Mouse (Mus musculus) testis, postnatal 10 days (tissue): ENCODE measurements at regions not wholly inside any gene's neighbourhood (a gene's known extent, or its start where the extent isn't known, plus 50 kb on each side); places are given as distances from the start of the nearest gene placed in this dataset.
A peak's percentile ranks its signal among the peaks of the same experiment; 100 is the strongest.

Source experiments
- DNase-seq: peaks from one replicate; pipeline ENCODE4 v3.0.0; 2021; ENCODE audit warnings: low spot score

DNA sequence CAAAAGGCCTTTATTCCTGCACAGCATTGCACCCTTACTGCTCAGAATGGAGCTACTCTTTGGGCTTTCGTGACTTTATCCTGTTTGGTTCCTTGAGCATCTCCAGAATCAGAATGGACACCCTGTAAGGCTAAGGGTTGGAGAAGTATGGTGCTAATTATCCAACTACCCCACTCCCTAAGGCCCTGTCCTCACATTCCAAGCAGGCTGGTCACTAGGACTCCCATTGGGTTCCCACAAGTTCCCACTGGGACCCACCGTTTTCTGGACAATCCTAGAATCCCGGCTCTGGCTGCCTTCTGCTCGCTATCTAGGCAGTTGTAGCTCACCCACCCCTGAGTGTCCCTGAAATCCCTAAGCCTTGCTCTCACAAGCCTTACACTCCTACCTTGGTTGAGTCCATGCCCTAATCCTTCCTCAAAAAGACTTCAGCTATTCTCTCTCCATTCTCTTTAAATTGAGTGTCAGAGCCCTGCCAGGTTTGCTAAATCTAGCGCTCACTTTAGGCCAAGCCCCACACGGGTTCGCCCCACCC, 146.1 kb downstream of the Efcab1 start:
- peak; percentile 44 for DNase-seq

- DNase-seq: peak; percentile 81
These were observed 146.8 kb downstream of the Efcab1 start for GRCm38 (mm10) chr16:15052924-15053793.

DNA sequence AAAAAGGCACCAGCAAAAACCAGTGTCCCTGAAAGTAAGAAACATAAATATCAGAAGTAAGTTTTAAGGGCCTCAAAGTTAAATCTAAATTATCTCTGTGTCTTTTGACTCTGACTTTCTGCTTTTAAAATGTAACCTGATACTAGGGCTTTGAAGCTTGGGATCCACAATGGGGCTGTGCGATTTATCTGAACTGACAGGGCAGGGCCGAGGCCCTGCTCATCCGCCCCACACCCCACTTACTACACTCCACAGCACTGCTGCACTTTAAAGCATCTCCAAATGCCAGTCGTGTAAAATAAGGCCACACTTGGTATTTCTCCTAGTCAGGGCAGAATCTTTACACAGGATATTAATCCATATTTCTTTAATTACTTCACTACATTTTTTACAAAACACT, 147.4 kb downstream of the Efcab1 start:
- DNase-seq: no peak

DNA sequence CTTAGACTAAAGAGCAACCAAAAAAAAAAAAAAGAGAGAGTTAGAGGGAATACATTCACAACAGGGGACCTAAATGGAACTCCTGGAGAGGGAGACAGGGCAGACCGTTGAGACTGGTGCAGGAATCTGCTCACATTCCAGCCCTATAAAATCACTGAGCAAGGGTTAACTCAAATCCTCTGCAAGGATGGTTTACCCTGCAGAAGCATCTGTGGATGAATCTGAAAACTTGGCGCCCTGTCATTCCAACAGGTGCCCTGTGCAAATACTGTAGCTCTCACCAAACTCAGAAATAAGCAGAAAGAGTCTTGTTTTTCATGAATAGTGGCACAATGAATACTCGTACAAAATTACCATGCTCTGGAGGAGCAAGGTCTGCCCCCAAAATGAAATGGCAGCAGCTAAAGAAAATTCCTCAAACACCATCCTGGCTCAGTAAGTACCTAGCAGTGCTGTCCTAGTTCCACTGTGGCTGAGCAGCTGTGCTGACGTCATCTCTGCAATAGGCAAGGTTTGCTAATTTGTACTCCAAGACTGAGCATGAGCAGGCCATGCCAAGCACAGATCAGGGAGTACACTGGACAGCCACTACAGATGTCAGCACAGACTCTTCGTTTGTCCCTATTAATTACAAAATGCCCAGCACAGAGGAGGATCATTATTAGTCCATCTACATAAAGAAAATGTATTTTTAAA, 148.0 kb downstream of the Efcab1 start:
- DNase-seq: no peak

DNA sequence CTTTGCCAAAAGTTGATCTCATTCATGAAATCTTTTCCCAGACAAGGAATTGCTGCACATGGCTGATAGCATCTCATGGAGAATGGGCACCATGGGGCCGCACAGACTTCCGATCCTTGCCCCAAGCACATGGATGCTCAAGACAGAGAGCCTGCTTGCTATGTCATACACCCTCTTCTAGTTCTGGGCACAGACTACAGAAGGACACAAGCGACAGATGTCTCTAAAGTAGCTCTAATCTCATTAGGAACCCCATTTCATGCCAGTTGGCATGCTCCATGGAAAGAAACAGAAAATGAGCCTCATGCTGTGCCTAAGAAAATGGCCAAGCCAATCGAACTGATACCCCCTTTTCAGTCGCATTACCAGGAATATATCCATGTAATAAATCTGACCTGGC, 149.3 kb downstream of the Efcab1 start:
- no peak for DNase-seq

DNA sequence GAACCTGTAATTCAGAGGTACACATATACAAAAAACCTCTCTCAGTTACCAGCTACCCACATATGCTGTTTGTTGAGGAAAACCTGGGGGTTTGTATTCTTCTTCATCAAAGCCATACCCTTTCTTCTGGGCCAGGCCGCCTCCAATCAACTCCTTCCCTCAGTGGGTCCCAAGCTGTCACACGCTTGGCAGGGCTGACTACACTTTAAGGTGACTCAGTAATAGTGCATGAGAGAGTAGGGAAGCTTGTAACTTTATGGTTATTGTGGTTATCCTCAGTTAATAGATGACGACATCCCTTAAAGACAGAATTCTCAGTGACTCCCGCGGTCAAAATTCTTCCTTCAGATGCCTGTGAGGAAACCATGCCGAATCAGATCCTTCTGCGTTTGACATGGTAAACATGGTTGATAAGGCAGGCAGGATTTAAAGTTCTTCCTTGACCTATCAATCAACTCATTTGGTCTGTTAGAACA, 164.1 kb downstream of the Efcab1 start:
- no peak for DNase-seq

DNA sequence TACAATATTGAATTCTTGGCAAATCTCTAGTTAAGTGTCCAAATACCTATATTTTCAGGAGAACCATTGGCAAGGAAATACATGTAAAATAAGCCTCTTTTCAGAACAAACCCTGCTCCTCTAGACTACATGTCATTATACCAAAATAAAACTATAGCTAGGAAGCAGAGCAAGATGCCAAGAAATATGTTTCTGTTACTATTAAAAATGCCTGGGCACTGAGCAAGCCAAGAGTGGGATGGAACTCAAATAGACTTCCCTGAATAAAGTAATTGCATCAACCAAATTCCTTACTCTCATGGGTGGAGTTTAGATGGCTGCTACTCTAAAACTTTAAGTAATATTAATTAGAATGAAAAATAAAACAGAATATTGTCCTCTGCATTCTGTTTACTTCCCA, 168.0 kb downstream of the Efcab1 start:
- no peak for DNase-seq

- no peak for DNase-seq
These were observed 177.3 kb downstream of the Efcab1 start for GRCm38 (mm10) chr16:15083692-15084091.

DNA sequence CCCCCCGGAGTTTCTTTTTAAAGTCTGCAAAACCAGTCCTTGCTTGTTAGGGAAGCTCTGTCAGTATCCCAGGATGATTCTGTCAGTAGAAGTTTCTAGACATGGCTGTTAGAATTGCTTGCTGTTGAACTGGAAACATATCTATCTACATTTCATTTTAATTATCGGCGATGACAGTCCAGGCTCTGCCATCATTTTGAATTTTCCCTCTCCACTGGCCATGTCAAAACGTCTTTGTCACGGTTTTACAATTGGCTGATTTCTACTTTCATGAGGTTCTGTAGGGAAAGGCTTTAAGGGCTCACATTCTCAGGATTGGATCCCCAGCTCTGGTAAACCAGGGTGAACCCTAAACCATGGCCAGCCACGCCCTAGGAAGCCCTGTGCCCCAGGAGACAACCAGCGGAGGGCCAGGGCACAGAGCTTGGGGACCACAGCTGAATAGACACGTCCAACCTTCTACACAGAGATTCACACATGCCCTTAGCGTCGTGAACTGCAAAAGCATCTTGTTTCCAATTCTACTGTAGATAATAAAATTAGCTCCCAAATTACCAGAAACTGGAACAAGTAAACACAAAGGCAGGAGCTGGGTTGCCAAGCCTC, 177.8 kb downstream of the Efcab1 start:
- no peak for DNase-seq

DNA sequence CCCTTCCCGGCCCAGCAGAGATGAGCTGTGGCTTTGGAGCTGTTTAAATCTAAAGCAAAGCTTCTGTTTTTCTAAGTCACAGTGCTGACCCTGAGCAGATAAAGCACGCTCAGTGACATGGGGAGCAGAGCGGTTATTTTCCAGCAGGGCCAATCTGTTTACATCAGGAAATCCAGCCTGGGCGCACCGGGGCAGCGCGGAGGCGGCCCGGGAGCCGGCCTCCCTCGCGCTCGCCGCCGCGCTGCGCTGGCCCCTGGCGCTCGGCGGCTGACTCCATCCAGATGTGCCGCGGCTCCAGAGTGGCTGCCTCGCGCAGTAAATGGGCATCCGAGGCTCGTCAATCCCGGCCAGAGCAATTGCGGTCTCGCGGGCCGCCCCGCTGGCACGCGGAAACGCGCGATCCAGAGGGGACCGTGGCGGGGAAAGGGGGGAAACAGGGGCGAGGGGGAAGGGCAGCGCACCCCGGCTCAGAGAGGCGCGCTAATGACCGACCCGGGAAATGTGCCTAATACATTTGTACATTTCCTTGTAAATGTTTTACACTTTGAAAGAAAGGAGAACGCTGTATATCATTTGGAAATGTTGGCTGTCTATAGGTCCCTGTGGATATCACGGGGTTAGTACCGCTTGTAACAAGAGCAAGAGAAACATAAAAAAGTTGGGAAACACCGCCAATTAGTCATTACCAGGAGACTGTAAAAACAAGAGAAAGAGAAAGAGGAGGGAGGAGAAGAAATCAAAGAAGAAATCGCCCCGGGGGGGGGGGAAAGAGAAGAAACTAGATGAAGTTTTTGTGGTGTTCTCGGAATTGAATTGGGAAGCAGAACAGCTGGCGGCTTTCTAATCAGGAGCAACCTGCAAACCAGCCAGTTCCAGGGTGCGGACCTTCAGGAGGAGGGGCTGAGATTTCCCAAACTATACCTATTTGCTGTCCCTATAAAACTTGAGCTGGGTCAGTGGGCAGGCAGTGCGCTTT, 178.6 kb downstream of the Efcab1 start:
- peak; percentile 58 for DNase-seq

- DNase-seq: no peak
These were observed 180.2 kb downstream of the Efcab1 start for GRCm38 (mm10) chr16:15086556-15086955.

DNA sequence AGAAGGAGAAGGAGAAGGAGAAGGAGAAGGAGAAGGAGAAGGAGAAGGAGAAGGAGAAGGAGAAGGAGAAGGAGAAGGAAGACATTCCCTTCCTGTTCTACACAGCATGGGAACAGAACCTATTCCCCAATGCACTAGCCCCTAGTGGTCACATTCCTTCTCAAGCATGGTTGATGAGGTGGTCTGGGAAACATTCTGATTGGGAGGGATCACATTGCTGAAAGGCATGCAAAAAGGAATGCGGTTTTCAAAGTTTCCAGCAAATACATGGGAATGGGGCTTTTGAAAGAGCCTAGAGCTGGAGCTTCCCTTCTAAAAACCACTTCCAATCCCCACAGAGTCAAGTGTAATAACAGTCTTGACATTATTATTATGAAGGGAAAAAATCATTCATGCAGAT, 197.5 kb downstream of the Efcab1 start:
- DNase-seq: no peak

- DNase-seq: no peak
These were observed 200.8 kb downstream of the Efcab1 start for GRCm38 (mm10) chr16:15107234-15107633.

GRCm38 (mm10) chr16:15113131-15113530, 204.1 kb upstream of the Gm21897 start:
- no peak for DNase-seq

DNA sequence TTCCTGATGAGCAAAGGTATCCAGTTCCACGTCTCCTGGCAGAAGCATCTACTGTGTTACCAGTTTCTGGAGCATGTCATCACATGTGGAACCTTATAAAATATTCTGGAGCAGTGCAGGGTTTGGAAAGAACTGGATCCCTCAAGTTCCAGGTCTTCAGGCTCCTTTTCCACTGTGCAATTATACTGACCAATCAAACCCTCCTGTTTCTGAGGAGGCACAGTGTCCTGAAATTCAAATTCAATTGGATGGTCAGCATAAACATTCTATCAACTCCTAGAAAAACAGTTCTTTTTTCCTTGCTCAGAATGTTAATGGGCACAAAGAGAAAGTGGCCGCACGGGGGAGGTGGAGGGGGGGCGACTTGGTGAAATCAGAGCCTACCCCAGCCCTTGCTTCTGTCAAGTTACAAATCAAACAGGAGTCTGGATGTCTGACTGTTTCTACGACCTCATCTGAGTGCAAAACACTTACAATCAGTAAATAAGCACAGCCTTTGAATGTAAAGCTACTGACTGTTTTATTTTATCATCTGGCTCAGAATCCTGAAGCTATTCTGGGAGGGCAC, 203.2 kb upstream of the Gm21897 start:
- no peak for DNase-seq

DNA sequence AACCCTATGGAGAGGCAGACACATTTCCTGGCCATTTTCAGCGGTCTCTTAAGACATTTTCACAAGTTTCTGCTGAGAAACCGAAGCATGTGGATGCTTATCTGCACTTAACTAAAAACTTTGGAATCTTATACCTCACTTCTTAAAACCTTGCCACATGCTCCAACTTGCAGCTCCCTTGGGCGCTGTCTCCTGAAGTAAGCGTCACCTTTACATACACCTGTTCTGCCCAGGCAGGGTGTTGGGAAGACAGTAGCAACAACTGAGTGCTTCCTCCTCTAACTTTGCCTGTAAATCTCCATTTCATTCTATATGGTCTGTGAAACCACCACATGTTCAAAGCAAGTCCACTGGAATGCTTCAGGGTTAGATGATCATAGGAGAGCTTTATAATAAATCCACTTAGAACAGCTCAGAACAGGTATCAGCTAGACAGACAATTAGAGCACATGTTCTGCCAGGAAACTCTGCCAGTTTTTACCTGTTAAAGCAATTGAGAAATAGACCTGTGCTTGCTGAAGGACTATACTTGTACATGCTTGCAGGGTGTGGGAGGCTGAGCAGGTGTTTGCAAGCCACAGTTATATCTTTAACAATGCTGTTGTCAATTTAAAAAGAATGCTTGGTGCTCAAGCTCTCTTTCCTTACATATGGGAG, 202.6 kb upstream of the Gm21897 start:
- no peak for DNase-seq

DNA sequence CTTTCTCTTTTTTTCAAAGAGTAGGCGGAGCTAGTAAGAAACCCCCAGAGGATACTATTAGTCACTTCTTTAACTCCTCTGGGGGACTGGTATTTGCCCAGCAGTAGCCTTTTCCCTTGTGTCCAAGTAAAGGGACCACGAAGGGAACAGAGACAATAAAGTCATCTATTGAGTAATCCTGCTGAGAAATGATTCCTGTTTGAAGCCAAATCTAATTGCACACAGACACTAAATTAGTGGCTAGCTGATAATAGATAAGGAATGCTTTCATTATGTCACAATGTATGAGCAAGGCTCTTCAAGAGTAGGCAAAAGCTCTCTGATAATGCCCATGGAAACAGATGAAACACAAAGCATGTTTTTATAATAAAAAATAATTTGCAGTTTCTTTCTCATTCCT, 201.9 kb upstream of the Gm21897 start:
- no peak for DNase-seq

- DNase-seq: peak; percentile 74
These were observed 197.5 kb upstream of the Gm21897 start for GRCm38 (mm10) chr16:15119799-15120198.

GRCm38 (mm10) chr16:15128996-15129395, 188.3 kb upstream of the Gm21897 start:
- no peak for DNase-seq

GRCm38 (mm10) chr16:15129806-15130205, 187.5 kb upstream of the Gm21897 start:
- DNase-seq: no peak

DNA sequence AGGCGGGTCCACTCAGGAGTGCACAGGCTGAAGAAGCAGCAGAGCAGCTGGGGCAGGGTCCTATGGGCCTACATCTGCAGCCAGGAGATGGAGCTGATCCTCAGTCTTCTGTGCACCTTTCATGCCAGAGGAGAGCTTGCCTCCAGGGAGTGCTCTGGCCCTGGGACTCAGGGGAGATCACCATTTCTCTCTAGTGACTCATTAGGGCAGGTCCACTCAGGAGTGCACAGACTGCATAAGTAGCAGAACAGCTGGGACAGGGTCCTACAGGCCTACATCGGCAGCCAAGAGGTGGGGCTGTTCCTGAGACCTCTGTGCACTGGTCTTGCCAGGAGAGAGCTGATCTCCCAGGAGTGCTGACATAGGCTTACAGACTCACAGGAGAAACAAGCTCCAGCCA, 159.4 kb upstream of the Gm21897 start:
- no peak for DNase-seq
